Mouse (Mus musculus) intestine, postnatal 0 days (tissue): ENCODE data around the gene Wnk2. TPM values are rescaled to one million over a fixed set of nuclear protein-coding genes. Genes with fewer than 3 reads are reported as not detected.

Experiments
- ATAC-seq: fragments of 200-750 bp; cut with Nextera tagmentation; 2 replicates; pipeline ENCODE4 v1.8.0; 2017; ENCODE audit warnings: mild to moderate bottlenecking, moderate TSS enrichment, moderate library complexity
- H3K27ac ChIP-seq: fragments of 300-500 bp; sonication (generic); 2 replicates; pipeline ENCODE4 v1.5.1; 2014; ENCODE audit warnings: mild to moderate bottlenecking, low read depth, low read length, moderate library complexity
- H3K27me3 ChIP-seq: fragments of 300-500 bp; sonication (generic); replicated peaks from 2 replicates; pipeline ENCODE4 v1.6.1; 2014; ENCODE audit warnings: low read length, mixed read lengths; ENCODE audit not compliant: control insufficient read depth, insufficient read depth
- H3K36me3 ChIP-seq: fragments of 300-500 bp; sonication (generic); 2 replicates; pipeline ENCODE4 v1.6.1; 2014; ENCODE audit warnings: mild to moderate bottlenecking, moderate library complexity; ENCODE audit not compliant: control insufficient read depth, insufficient read depth
- H3K4me1 ChIP-seq: fragments of 300-500 bp; sonication (generic); replicated peaks from 2 replicates; pipeline ENCODE4 v1.6.1; 2014; ENCODE audit warnings: antibody characterized with exemption, low read length, mixed read lengths; ENCODE audit not compliant: control insufficient read depth, insufficient read depth
- H3K4me2 ChIP-seq: fragments of 300-500 bp; sonication (generic); replicated peaks from 2 replicates; pipeline ENCODE4 v1.6.1; 2014; ENCODE audit warnings: low read depth, mild to moderate bottlenecking, moderate library complexity
- H3K4me3 ChIP-seq: fragments of 300-500 bp; sonication (generic); 2 replicates; pipeline ENCODE4 v1.5.1; 2014; ENCODE audit warnings: low read depth, low read length
- H3K9ac ChIP-seq: fragments of 300-500 bp; sonication (generic); 2 replicates; pipeline ENCODE4 v1.6.1; 2014; ENCODE audit warnings: mild to moderate bottlenecking, low read depth, low read length
- H3K9me3 ChIP-seq: fragments of 300-500 bp; sonication (generic); 2 replicates; pipeline ENCODE4 v1.6.1; 2016; ENCODE audit warnings: mixed run types; ENCODE audit not compliant: control insufficient read depth
- CTCF ChIP-seq: sonication (generic); IDR thresholded peaks from 2 replicates; pipeline ENCODE4 v1.5.1; 2016; ENCODE audit warnings: low read depth, mild to moderate bottlenecking, control low read depth, antibody characterized with exemption, moderate library complexity
- WGBS: fragments of 180-500 bp; shearing (Covaris S2); extraction: QIAGEN DNeasy Blood & Tissue Kit; methylation state at CpG from one replicate; pipeline ENCODE4 v1.1.7; 2014; 5-methylcytosine and 5-hydroxymethylcytosine counted together
- polyA plus RNA-seq: library from polyadenylated mRNA; unstranded; fragments of >200 nt; fragmentation: Nextera tagmentation; extraction: Ambion mirVana; gene quantifications from 2 replicates; pipeline ENCODE4 v1.2.1, GENCODE M21; 2015

Wnk2 gene
- polyA plus RNA-seq, 1 experiment from 2014 or later: 1.7 TPM

DNA sequence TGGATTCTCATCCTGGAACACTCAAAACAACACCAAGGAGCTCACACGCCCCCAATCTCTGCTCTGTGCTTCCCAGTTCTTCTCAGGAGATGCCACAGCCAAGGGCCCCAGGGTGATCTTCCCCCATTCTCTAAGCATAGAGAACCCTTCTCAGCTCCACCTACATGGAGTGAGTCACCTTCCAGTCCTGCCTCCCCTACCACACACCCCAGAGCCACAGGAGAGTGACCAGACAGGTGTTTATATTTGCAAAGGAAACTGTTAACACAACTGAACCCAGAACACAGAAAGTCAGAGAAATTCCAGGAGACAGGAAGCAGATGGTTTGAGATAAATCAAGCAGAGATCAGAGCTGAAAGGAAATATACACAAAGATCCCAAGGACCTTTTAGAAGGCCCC is 43.9 kb downstream of the Wnk2 start:
- peaks cover 5% of the 10 kb centered on the region; the same call in 1 of the 2 replicates for H3K36me3 ChIP-seq
- no peak overlapping the region for H3K9ac ChIP-seq
- H3K9me3 ChIP-seq: peaks cover 4% of the 10 kb centered on the region; the same call in 1 of the 2 replicates
- no peak for TF ChIP-seq CTCF
- ATAC-seq: no peak
- no peaks in the 10 kb centered on the region for H3K4me1 ChIP-seq
- H3K27ac ChIP-seq: no peak overlapping the region
- H3K27me3 ChIP-seq: no peaks in the 10 kb centered on the region
- H3K4me2 ChIP-seq: no peak overlapping the region
- WGBS: 52% methylated on average over 1 of the region's 1 CpGs
- H3K4me3 ChIP-seq: no peak overlapping the region

DNA sequence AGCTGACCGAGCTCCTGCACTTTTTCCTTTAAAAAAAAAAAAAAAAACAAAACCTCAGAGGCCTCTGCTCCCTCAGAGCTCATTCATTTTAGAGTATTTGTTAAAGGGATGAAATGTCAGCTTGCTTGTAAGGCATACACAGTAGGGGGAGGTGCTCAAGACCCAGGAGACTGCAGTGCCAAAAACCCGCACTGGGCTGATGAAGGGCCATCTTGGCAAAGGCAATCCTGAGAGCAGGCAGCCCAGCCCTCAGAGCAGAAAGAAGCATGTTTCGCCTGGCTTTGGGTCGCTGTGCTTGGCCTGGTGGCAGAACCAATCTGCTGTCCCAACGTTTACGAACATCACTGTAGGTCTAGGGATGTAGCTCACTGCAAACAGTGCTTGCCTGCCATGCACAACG is 44.6 kb downstream of the Wnk2 start:
- TF ChIP-seq CTCF: no peak
- H3K36me3 ChIP-seq: peaks cover 5% of the 10 kb centered on the region; the same call in 1 of the 2 replicates
- no peaks in the 10 kb centered on the region for H3K4me1 ChIP-seq
- ATAC-seq: no peak
- no peak overlapping the region for H3K27ac ChIP-seq
- peaks cover 4% of the 10 kb centered on the region; the same call in 1 of the 2 replicates for H3K9me3 ChIP-seq
- no peak overlapping the region for H3K9ac ChIP-seq
- no peak overlapping the region for H3K4me2 ChIP-seq
- 60% methylated on average over 7 of the region's 7 CpGs for WGBS
- no peaks in the 10 kb centered on the region for H3K27me3 ChIP-seq
- H3K4me3 ChIP-seq: no peak overlapping the region

DNA sequence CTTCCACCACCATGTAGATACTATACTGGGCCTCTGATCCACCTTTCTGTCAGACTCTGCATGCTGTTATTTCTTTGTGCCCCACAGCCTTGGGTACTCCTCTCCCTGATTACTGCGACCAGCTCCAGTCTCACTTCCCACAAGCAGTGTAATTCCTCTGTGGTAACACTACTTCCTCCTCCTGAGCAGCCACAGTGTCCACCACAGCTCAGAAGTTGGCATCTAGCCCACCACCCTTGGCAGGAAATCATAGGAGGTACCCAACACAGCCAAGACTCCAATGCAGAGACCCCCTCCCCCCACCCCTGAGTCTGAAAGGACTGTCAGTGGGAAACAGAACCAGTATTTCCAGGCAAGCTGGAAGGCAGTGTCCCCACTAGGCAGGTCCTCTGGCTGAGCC is 47.4 kb downstream of the Wnk2 start:
- 87% methylated on average over 1 of the region's 1 CpGs for WGBS
- Histone ChIP-seq H3K27me3 (no peaks in the 10 kb centered on the region), H3K36me3 (peaks cover 7% of the 10 kb centered on the region; the same call in 1 of the 2 replicates), H3K4me1 (no peaks in the 10 kb centered on the region), H3K27ac (no peak overlapping the region), H3K9ac (no peak overlapping the region), H3K9me3 (no peaks in the 10 kb centered on the region), H3K4me3 (no peak overlapping the region), H3K4me2 (no peak overlapping the region)
- TF ChIP-seq CTCF: no peak
- ATAC-seq: no peak

DNA sequence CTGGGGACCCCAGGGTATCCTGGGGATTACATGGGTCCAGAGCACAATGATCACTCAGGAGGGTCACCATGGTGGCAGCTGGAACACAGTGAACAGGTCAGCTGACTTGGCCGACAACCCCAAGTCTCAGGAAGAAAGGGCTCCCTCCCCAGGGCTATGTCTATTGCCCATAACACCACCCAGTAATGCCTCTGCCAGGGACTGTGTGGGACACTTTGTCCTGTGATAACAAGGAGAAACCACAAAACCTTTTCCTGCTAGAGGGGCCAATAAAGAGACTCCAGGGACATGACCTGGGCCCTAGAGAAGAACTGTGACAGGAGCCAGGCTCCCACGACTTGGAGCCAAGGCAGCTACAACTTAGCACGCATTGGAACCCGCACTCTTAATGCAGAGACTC is 51.0 kb downstream of the Wnk2 start:
- Histone ChIP-seq H3K4me1 (no peaks in the 10 kb centered on the region), H3K9ac (no peak overlapping the region), H3K4me2 (no peak overlapping the region), H3K4me3 (no peak overlapping the region), H3K9me3 (no peaks in the 10 kb centered on the region), H3K36me3 (peaks cover 29% of the 10 kb centered on the region), H3K27me3 (no peaks in the 10 kb centered on the region), H3K27ac (no peak overlapping the region)
- no peak for TF ChIP-seq CTCF
- no peak for ATAC-seq
- 91% methylated on average over 4 of the region's 4 CpGs for WGBS

DNA sequence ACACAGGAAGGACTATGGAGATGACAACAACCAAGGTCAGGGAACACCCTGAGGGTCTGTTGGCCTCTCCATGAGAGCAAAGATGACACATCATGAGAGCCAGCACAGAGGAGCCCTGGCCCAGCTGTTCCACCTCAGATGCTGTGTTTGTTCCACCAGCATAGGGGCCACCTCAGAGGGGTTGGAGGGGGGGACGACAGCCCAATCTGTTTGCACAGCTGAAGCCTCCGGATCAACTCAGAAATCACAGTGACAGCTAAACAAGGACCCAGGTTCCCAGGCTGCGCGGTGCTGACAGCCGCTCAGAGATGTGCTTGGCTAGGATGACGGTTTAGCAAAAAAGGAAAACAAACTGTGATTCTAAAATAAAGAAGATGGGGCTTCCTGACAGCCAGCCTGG is 53.1 kb downstream of the Wnk2 start:
- TF ChIP-seq CTCF: no peak
- H3K9ac ChIP-seq: no peak overlapping the region
- no peak overlapping the region for H3K27ac ChIP-seq
- H3K4me2 ChIP-seq: no peak overlapping the region
- H3K9me3 ChIP-seq: no peaks in the 10 kb centered on the region
- peaks cover 29% of the 10 kb centered on the region for H3K36me3 ChIP-seq
- H3K4me1 ChIP-seq: no peaks in the 10 kb centered on the region
- WGBS: 61% methylated on average over 6 of the region's 6 CpGs
- no peak overlapping the region for H3K4me3 ChIP-seq
- no peak for ATAC-seq
- no peaks in the 10 kb centered on the region for H3K27me3 ChIP-seq

DNA sequence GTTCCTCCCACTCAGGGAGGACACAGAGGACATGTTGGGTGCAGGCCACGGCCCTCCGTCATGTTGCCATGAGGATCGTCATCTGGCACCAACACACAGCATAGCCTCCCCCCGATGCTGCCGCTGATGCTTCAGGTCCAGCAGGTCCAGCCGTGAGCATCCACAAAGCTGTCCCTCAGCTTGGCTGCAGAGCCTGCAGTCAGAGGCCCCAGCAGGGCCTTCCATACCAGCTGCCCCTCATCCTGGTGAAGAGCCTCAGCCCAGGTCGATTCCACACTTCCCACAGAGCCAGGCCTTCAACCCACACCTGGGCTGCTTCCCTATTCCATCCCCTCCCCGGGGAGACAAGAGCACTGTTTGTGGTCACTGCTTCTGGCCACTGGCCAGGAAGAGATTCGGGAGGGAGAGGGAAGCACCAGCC is 54.3 kb downstream of the Wnk2 start:
- Histone ChIP-seq H3K36me3 (peaks cover 35% of the 10 kb centered on the region), H3K4me1 (no peaks in the 10 kb centered on the region), H3K27me3 (no peaks in the 10 kb centered on the region), H3K27ac (no peak overlapping the region), H3K9ac (no peak overlapping the region), H3K9me3 (no peaks in the 10 kb centered on the region), H3K4me3 (no peak overlapping the region), H3K4me2 (no peak overlapping the region)
- 73% methylated on average over 9 of the region's 9 CpGs for WGBS
- no peak for TF ChIP-seq CTCF
- ATAC-seq: no peak

DNA sequence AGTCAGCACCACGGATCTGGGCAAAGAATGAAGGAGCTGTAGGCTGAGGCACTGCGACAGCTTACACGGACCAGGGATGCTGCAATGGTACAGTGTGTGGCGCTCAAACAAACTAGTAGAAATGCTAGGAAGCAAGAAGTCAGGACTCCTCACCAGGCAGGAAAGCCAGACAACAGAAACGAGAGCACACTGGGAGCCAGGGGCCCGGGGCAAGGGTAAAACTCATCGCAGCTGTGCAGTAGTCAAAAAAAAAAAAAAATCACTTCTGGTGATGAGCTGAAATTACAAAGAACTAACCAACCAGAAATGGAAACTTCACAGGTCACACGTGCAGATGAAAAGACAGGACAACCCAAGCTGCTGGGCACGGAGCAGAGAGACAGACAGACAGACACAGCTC is 55.2 kb downstream of the Wnk2 start:
- H3K27ac ChIP-seq: no peak overlapping the region
- no peak overlapping the region for H3K4me2 ChIP-seq
- ATAC-seq: no peak
- no peak overlapping the region for H3K4me3 ChIP-seq
- peaks cover 35% of the 10 kb centered on the region for H3K36me3 ChIP-seq
- H3K9me3 ChIP-seq: no peaks in the 10 kb centered on the region
- no peaks in the 10 kb centered on the region for H3K4me1 ChIP-seq
- 82% methylated on average over 9 of the region's 9 CpGs for WGBS
- no peak for TF ChIP-seq CTCF
- no peaks in the 10 kb centered on the region for H3K27me3 ChIP-seq
- no peak overlapping the region for H3K9ac ChIP-seq
